Mouse (Mus musculus) adrenal gland, adult 18-20 months (tissue): ENCODE measurements around the gene Glis2. TPM values are rescaled to one million over a fixed set of nuclear protein-coding genes. Genes with fewer than 3 reads are reported as not detected.
A peak's percentile ranks its signal among the peaks of the same experiment; 100 is the strongest.

ENCODE experiments used
- DNase-seq, 2 experiments: peaks; one replicate each; pipeline ENCODE4 v3.0.0; 2021 to 2022; ENCODE audit warnings: low spot score in 2 of 2
- total RNA-seq, 2 experiments: library from RNA; stranded (reverse); gene quantifications; 1 replicate in 1 of 2; 2 replicates in 1 of 2; pipeline ENCODE4 v1.2.3; 2021

Gene Glis2
- total RNA-seq, 2 experiments from 2014 or later, result 11.3 to 11.5 TPM

DNA sequence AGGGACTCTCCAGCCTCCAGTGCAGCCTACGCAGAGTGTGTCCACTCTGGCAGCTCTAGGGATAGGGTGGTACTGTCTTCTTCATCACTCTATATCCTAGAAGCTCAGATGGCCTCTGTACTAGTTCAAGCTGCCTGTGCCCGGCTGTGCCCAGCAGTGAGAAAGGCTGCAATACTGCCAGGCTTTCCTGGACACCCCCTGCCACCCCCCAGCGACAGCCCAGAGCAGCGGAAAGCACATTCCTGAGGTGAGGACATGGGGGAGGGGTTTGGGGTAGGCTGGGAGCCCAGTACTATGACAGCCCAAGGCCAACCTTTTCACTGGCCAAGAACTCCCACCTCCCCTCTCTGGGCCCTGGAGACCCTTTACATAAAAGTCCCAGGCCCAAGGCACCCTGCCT, 41.2 kb downstream of the Glis2 start:
- DNase-seq, result no peak

DNA sequence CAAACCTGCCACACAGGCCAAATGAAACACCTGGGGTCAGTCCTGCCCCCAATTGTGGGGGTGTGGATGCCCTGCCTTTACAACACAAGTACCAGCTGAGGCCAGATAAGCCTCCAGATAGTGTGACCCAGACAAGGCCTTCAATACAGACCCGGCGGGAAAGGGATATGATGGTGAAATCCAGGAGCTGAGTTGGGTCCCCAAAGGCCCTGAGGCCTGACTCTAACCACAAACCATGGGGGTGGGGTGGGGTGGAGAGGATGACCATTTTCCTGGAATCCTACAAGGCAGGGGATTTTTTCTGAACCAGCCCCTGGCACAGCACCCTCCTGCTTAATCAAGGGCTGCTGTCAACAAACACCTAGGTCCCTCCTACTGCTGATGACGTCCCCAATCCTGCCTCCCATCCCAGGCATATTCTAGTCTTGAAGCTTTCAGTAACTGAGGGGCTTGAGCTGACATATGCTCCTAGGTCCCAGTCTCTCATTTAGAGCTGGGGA, 44.4 kb downstream of the Glis2 start:
- no peak for DNase-seq

DNA sequence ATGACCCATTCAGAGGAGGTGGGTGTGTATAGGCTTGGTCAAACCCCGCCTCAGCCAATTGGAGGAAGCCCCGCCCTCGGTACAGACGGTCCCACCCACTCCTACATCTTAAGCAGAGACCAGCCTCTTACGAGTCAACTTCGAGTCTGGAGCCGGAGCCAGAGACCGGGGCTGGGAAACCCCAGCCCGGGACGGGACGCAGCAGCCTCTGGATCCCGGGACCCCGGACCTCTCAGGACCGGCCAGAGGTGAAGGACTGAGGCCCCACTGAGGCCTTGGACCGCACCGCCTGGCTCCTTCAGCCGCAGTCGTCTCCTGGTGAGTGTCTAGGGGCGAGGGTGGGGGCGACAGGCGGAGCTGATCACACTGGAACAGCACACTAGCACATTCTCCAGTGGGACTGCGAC, 45.3 kb downstream of the Glis2 start, which contains the start of the genes Vasn and Dnaja3:
Gene Vasn, plus strand, starts transcription at position 111 of the 407 bp plus-strand sequence.
Gene Dnaja3, plus strand, starts transcription at position 159 of the 407 bp plus-strand sequence.
- peak; percentile 78 to 83 for DNase-seq

DNA sequence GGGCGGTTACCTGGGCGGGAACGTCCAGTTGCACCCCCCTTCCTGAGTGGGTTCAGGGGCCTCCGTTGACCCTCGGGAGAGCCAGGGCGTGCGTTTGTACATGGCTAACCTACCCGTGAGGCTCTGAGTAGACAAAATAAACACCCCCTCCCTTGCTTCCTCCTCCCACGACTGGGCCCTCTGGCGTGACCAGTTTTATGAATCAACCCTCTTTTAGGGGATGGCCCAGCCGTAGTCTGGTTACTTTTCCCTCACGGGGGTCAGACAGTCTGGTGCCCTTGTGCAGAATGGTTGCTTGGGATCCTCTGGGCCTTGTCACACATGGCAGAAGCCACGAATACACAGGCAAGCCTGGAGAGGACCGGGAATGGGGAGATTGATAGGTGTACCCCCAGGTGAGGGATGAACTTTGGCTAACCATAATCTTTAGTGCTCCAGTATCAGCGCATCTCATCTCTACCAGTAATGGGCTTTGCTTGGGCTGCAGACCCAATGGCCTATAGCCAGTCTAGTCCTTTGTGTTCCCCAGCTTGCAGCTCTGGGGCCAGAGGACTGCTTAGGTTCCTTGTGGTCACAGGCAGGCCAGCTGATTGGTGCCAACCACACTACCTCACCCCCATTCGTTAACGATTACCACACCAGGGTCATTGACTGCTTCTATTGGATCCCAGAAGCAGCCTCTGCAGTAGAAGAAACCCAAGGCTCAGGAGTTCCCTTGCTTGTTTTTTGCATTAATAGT, 45.9 kb downstream of the Glis2 start:
- DNase-seq, result no peak

DNA sequence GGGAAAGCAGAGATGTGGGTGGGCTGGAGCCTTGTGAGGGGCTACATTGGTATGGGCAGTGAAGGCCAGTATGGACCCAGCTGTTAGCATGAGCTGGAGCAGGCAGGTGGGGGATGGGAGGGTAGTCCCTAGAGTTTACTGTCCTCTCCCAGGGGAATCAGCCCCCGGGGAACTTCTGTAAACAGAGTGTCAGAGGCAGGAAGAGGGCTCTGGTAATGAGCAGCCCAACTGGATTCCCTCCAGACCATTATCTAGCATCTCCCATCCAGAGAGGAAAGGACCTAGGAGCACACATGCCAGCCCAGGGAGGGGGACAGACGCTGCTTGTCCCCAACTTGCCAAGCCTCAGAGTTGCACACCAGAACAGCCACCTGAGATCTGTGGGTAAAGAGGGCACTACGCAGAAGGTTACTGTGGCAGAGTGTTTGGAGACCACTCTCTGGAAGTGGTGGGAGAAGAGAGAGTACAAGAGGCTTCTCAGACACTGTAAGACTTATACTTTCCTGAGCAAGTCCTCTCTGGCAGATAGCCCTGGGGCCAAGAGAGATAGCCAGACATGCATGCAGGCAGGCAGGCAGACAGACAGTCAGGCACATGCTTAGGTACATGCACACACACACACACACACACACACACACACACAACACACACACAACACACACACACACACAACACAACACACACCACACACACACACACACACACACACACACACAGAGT, 46.8 kb downstream of the Glis2 start:
- no peak for DNase-seq

DNA sequence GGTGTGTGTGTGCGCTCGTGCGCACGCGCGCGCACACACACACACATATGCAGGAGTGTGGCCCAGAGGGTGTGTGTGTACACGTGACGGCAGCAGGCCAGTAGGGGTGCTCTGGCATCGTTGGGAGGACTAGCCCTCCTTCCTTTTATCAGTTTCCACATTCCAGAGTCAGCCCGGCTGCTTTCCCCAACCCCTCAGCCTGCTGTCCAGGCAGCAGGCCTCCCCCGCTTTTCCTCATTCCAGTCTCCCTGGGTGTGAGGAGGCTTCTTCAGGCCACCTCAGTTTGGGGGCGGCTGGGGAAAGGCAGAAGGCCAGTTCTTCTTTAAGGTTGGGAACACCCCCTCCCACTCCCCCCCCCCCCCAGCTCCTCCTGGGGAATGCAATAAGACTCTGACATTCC, 47.7 kb downstream of the Glis2 start:
- DNase-seq, result no peak

DNA sequence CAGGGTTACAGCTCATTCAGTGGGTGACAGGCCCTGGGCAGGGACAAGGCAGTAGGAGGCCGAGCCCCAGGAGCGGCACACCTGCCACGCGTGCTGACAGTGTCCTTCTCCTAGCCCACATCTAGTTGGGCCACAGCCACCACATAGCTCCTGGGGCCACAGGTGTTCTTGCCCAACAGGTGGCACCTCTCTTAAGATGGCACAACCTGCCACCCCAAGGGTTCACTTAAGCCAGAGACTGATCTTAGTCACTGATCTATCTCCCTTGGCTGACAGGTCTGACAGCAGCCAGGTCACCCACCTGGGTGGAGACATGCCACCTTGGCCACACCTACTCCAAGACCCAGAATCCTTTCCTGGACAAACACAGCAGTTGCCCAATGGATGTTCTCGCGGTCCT, 48.4 kb downstream of the Glis2 start:
- no peak for DNase-seq

DNA sequence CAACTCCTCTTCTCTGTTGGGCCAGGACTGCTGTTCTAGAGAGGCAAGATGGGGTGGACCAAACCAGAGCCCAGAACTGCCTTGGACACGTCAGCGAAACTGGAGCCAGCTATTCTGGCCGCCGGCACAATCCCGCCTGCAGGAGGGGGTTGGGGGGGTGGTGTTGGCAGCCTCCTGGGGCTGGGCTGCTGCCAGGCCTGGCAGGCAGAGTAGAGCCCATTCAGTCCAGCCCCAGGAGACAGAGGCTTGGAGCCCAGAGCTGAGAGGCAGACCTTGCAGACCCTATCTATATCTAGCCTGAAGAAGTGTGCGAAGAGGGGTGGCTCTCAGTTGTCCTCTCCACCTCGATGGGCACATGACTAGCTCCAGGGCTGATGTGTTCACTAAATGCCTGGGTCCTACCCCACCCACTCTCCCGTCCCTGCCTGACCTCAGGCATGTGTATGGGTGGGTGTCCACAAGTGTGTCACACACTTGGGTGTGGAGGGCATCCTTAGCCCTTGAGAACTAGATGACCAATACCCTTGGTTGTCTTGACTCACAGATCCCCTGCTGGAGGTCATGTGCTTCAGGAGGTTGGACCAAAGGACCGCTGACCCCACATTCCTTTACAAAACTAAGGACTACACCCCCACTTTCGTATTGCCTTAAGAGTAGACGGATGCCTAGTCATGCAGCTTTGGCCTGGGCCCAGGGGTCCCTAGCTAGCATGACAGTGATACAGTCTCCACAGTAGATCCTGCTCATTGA, 49.3 kb downstream of the Glis2 start:
- peak; percentile 62 to 69 for DNase-seq

DNA sequence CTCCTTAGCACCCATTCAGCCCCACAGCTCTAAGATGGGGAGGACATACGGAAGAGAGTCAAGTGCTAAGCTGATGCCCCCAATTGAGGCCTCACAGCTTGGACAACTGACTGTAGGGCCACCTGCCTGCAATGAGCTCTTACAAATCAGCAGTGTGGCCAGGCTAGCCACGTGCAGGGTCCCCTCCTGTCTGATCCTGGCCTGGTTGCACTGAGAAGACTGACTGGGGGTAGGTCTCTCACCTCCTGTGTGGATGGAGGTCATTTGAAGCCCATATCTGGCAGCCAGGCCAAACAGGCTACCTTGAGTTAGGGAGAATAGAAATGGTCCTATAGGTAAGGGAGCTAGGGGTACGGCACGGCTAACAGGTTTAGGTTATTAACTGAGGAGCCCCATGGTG, 51.4 kb downstream of the Glis2 start:
- no peak for DNase-seq

DNA sequence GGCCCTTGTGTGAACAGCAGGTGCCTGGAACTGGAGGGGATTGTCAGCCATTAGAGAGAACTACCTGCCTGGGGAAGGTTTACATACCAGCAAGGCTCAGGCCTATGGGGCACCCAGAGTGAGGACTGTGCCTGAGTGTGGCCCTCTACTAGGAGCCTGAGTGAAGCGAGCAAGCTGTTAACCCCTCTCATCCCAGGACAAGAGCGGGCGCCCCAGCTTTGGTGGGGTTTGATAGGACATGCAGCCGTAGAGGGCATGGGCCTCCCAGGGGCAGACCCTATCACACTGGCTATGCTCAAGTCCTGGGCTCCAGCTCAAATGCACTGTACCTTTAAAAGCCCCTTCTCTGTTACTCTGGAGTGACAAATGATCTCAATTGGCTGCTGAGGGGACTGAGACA, 52.3 kb downstream of the Glis2 start:
- no peak for DNase-seq

DNA sequence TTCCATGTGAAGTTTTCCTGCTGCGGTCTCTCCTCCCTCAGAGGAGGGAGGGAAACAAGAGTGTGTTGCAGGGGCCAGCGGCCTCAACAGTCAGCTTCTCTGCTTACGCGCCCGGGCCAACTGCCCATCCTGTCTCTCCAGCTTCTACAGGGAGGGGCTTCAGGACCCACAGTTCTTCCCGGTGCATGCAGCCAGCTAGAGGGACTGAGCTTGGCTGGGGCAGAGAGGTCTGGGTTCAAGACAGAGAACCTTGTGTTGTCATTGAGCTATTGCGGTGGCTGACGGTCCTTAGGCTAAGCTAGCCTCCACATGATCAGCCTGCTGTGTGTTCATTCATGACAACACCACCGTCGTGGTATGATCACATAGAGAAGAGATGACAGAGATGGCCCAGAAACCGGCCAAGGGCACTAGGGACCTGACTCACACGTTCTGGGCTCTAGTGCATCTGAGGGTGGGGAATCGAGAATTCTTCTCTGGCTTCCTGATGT, 53.2 kb downstream of the Glis2 start:
- no peak for DNase-seq

DNA sequence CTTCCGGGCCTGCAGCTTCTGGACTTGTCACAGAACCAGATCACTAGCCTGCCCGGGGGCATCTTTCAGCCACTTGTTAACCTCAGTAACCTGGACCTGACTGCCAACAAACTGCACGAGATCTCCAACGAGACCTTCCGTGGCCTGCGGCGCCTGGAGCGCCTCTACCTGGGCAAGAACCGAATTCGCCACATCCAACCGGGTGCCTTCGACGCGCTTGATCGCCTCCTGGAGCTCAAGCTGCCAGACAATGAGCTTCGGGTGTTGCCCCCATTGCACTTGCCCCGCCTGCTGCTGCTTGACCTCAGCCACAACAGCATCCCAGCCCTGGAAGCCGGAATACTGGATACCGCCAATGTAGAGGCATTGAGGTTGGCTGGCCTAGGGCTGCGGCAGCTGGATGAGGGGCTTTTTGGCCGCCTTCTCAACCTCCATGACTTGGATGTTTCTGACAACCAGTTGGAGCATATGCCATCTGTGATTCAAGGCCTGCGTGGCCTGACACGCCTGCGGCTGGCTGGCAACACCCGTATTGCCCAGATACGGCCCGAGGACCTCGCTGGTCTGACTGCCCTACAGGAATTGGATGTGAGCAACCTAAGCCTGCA, 54.0 kb downstream of the Glis2 start:
- no peak for DNase-seq

DNA sequence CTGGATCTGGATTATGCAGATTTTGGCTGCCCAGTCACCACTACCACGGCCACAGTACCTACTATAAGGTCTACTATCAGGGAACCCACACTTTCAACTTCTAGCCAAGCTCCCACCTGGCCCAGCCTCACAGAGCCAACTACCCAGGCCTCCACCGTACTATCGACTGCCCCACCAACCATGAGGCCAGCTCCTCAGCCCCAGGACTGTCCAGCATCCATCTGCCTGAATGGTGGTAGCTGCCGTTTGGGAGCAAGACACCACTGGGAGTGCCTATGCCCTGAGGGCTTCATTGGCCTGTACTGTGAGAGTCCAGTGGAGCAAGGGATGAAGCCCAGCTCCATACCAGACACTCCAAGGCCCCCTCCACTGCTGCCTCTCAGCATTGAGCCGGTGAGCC, 54.7 kb downstream of the Glis2 start:
- DNase-seq, result no peak

DNA sequence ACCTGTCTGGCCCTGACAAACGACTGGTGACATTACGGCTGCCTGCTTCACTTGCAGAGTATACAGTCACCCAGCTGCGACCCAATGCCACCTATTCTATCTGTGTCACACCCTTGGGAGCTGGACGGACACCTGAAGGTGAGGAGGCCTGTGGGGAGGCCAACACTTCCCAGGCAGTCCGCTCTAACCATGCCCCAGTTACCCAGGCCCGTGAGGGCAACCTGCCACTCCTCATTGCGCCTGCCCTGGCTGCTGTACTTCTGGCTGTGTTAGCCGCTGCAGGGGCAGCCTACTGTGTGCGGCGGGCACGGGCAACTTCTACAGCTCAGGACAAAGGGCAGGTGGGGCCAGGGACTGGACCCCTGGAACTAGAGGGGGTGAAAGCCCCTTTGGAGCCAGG, 55.2 kb downstream of the Glis2 start:
- DNase-seq, result no peak

DNA sequence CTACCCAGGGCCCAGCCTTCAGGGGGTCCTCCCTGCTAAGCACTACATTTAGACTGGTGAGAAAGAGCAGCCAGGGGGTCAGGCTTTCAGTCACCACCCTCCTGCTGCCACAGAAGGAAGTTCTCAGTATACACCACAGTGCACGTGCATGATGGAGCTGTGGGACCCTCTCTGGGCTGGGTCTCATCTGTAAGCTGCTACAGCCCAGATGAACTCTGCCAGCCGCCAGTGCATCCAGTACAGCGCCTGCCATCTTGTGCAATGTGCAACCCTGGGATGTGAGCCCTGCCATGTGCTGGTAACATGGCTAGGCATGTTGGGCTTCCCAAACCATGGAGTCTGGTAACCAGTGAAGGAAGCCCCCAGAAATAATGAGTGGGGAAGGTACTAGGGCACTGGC, 55.6 kb downstream of the Glis2 start:
- no peak for DNase-seq

DNA sequence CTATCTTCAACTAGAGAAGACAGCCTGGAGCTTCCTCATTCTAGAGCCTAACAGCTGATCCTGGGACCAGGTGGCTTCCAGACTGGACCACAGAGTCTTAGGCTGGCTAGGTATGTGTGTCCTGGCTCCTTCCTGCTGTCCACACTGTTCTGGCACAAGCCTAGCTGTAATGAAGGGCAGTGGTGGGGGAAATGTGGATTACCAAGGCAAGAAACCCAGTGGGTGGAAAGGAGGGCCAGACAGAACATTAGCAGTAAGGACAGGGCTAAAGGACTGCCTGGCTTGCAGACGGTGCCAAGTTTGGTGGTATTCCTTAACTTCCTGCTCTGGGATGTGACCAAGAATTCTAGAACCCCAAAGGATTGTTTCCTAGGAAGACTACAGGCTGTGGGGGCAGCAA, 56.6 kb downstream of the Glis2 start:
- no peak for DNase-seq

DNA sequence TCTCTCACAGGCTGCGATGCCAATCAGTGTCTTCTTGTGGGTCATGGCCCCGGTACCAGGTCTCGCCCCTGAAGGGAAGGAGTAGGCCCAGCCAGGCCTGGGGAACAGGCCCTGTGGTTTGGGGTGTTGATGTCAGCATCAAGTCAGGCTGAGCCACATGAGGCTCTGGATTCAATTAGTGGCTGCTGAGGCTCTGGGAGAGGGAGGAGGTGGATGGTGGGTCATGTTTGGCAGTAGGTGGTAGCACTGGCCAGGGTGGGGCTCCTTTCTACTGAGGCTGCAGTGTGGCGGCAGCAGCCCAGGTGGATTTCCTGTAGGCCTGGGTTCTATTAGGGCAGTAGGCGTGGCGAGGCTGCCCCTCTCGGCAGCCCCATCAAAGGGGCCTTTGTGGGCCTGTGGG, 57.1 kb downstream of the Glis2 start:
- no peak for DNase-seq

DNA sequence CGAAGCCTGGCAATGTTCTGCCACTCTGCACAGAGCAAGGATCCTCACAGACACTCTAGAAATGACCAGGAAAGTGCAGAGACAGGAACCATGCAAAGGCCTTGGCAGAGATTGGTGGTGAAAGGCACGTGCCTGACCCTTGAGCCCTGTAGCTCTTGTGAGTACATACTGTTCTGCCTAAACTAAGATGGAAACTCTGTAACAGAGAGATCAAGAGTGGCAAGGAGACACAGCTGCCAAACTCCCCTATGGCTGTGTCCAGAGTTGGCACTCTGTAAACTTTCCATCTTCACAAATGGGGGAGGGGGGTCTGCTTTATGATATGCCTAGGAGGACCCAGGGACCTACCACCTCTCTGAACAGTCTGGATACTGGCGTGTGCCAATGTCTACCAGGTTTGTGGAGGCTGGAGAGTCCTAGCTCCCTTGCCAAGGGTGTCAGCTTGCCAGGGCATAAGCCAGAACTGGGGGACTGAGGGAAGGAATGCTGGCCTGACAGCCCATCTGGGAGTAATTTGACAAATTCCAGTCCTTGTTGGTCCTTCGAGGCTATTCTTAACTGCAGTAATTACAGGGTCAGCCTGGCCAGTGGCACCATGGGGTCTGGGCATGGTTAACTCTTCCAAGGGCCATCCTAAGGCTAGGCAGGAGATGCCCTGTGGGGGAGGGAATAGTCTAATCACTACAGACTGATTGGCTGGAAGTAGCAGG, 58.3 kb downstream of the Glis2 start:
- DNase-seq, result no peak

DNA sequence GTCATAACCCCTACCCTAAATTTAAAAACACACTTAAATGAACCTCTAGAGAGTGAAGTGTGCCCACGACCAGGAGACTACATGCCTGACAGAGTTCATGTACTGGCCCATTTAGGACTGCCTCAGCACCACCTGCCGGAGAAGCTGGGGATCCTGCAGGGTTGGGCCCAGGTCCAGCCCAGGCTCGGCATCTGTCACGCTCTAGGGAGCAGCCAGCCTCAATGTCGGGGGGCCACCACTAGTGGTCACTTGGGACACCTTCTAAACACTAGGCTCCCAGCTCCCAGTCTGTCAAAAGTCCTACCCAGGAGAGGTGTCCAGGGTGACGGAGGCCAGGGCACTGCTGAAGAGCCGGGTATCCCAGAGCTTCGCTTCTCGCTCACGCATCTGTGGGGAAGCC, 60.2 kb downstream of the Glis2 start:
- no peak for DNase-seq

DNA sequence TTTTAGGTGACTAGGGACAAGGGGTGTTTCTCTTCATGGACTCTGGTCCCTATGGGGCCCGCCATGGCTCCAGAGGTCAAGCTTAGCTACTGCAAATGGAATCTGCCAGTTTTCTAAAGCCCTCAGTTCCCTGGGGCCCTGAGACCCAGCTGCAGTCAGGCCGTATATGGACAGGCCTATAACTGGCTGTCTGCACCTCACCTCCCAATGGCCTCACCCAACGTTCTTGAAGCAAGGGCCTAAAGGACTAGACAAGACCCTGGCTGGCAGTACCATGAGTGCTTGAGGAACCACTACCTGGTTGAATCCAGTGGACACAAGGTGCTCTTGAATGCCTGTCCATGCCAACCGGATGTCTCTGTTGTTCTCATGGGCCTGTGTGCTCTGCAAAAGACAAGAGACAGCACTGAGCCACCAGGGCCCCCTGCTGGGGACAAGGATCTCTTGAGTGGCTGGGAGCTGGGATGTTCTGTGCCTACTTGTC, 60.8 kb downstream of the Glis2 start:
- no peak for DNase-seq
